In the genomic region with DNA sequence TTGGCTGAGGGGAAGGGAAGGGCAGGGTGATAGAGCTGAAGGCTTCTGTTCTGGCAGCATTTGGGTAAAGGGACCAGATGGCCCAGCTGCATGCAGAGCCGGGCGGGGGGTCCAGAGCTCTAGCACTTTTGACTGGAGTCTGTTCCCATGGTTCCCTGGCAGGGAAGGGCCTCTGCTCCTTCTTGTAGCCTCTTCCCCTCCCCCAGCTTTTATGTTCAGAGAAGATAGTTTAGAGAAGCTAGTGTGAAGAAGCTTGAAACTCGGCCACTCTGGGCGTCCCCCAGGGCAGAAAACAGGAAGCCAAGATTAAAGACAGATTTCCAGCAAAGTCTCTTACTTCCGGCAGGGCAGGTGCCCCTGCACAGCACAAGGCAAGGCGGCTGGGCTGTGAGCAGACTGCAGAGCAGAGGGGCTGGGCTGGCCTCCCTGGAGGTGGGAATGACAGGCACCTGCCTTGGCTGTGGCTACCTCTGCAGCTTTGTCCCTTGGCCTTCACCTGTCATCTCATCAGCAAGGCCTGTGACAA, we compare ENCODE assay signal across 9 mouse cellular contexts. TPM values are rescaled to one million over a fixed set of nuclear protein-coding genes. Genes with fewer than 3 reads are reported as not detected.
DNase-seq lines count a peak whose midpoint lies in the region; ATAC-seq lines count a peak whose summit lies in the region.
"Had no signal": no experiment of that assay in that cellular context is flagged by ENCODE, and none has a peak within 500 bp of the region (broad histone marks: within the 10 kb centered on the region; RNA-seq: fewer than 3 reads in every experiment).

No protein-coding gene starts in this region.

- WGBS in heart, embryonic 15.5 days, result 32% methylated on average over 6 of the region's 6 CpGs
- 38% methylated on average over 6 of the region's 6 CpGs for WGBS in hindbrain, embryonic 11.5 days
- 37% methylated on average over 6 of the region's 6 CpGs for WGBS in midbrain, embryonic 13.5 days

- no peaks in the 10 kb centered on the region for H3K9me3 ChIP-seq in heart, embryonic 15.5 days (replicated peaks)
- H3K9me3 ChIP-seq in hindbrain, embryonic 11.5 days (ENCODE audit: control insufficient read depth, low read length), result no peaks in the 10 kb centered on the region
- H3K9me3 ChIP-seq in midbrain, embryonic 13.5 days, result no peaks in the 10 kb centered on the region
- H3K9me3 ChIP-seq: limb, embryonic 13.5 days had no signal

- H3K4me1 ChIP-seq in heart, embryonic 15.5 days (replicated peaks), result peaks cover 10% of the 10 kb centered on the region
- no peaks in the 10 kb centered on the region; the same call in 1 of the 2 replicates for H3K4me1 ChIP-seq in hindbrain, embryonic 11.5 days (replicated peaks; ENCODE audit: control insufficient read depth, insufficient read depth, low read length)
- H3K4me1 ChIP-seq in midbrain, embryonic 13.5 days (replicated peaks), result peaks cover 38% of the 10 kb centered on the region

- no peak overlapping the region for H3K4me3 ChIP-seq in heart, embryonic 15.5 days
- no peak overlapping the region for H3K4me3 ChIP-seq in hindbrain, embryonic 11.5 days (ENCODE audit: low read depth, low read length)
- H3K4me3 ChIP-seq in midbrain, embryonic 13.5 days (replicated peaks), result no peak overlapping the region
- H3K4me3 ChIP-seq: limb, embryonic 13.5 days had no signal

- peaks cover 7% of the 10 kb centered on the region; the same call in 1 of the 2 replicates for H3K27me3 ChIP-seq in heart, embryonic 15.5 days
- no peaks in the 10 kb centered on the region for H3K27me3 ChIP-seq in hindbrain, embryonic 11.5 days (ENCODE audit: control insufficient read depth, insufficient read depth, low read length)
- 0 out of 2 replicates have a peak, but pooled peaks cover 6% of the 10 kb centered on the region for H3K27me3 ChIP-seq in midbrain, embryonic 13.5 days

- no peak for DNase-seq in heart, adult 8-10 months (ENCODE audit: low spot score)
- peak; percentile 35 for DNase-seq in MN1 (ENCODE audit: low spot score)
- no peak for DNase-seq in hindbrain, embryonic 11.5 days (ENCODE audit: low spot score)
- DNase-seq in adrenal gland, postnatal 10 days, result no peak
- no peak for DNase-seq in adipocyte (ENCODE audit: low spot score)

- ATAC-seq in heart, embryonic 15.5 days (replicated peaks; ENCODE audit: insufficient number of reproducible peaks, insufficient read depth, low FRiP score, low read depth), result no peak
- 0 out of 2 replicates have a peak, but pooled peaks have one; percentile 18 for ATAC-seq in hindbrain, embryonic 11.5 days (ENCODE audit: low FRiP score)
- ATAC-seq in midbrain, embryonic 13.5 days, result no peak
- ATAC-seq in erythroblast, adult 5-6 weeks (replicated peaks; ENCODE audit: low FRiP score, poor library complexity, severe bottlenecking), result no peak

- no peak overlapping the region; the same call in 1 of the 2 replicates for H3K4me2 ChIP-seq in heart, embryonic 15.5 days
- H3K4me2 ChIP-seq in hindbrain, embryonic 11.5 days (replicated peaks; ENCODE audit: low read depth, low read length), result no peak overlapping the region
- H3K4me2 ChIP-seq in midbrain, embryonic 13.5 days (replicated peaks), result no peak overlapping the region
- H3K4me2 ChIP-seq: limb, embryonic 13.5 days had no signal

- H3K9ac ChIP-seq in heart, embryonic 15.5 days, result no peak overlapping the region
- H3K9ac ChIP-seq in hindbrain, embryonic 11.5 days (ENCODE audit: low read depth, low read length), result no peak overlapping the region
- H3K9ac ChIP-seq in midbrain, embryonic 13.5 days (replicated peaks), result no peak overlapping the region
- H3K9ac ChIP-seq: limb, embryonic 13.5 days had no signal

- no peaks in the 10 kb centered on the region for H3K36me3 ChIP-seq in heart, embryonic 15.5 days
- H3K36me3 ChIP-seq in hindbrain, embryonic 11.5 days (ENCODE audit: control insufficient read depth, insufficient read depth, low read length), result no peaks in the 10 kb centered on the region
- no peaks in the 10 kb centered on the region for H3K36me3 ChIP-seq in midbrain, embryonic 13.5 days
- H3K36me3 ChIP-seq: limb, embryonic 13.5 days had no signal

- peak overlapping the region; percentile 27; the same call in 1 of the 2 replicates for H3K27ac ChIP-seq in heart, embryonic 15.5 days
- H3K27ac ChIP-seq in hindbrain, embryonic 11.5 days (ENCODE audit: low read depth, low read length), result no peak overlapping the region
- 0 out of 2 replicates have a peak overlapping the region, but pooled peaks have one; percentile 8 for H3K27ac ChIP-seq in midbrain, embryonic 13.5 days
- H3K27ac ChIP-seq: limb, embryonic 13.5 days had no signal

RNA-seq across cellular contexts. Expression of a gene that starts 2.6 kb away (rescaled TPM):
- polyA plus RNA-seq in heart, embryonic 15.5 days (2015; fragmentation: Nextera tagmentation; extraction: Ambion mirVana), result 14.6 and 20.6 TPM in 2 replicates
- total RNA-seq in heart, adult 8-10 months (2022), result 10 to 100 TPM; 18.9 to 32.0 (median 27.7) TPM
- polyA plus RNA-seq in hindbrain, embryonic 11.5 days (2014; fragmentation: Nextera tagmentation; extraction: Ambion mirVana), result 29.4 and 30.7 TPM in 2 replicates
- 35.9 and 41.9 TPM in 2 replicates for polyA plus RNA-seq in midbrain, embryonic 13.5 days (2015; fragmentation: Nextera tagmentation; extraction: Ambion mirVana)
- total RNA-seq in erythroblast, adult 5-6 weeks (2015; ENCODE audit: low replicate concordance), result 31.6 and 44.6 TPM in 2 replicates
- 12.1 and 40.8 TPM in 2 replicates for total RNA-seq in erythroblast, adult 5-6 weeks (2017; ENCODE audit: low replicate concordance)
- 10 to 100 TPM; 61.5 to 63.7 TPM for total RNA-seq in adrenal gland, postnatal 10 days (2021)

RNA-seq across cellular contexts. Expression of a gene that starts 30.3 kb away (rescaled TPM):
- not detected in 2 replicates for polyA plus RNA-seq in heart, embryonic 15.5 days (2015; fragmentation: Nextera tagmentation; extraction: Ambion mirVana)
- total RNA-seq in heart, adult 8-10 months (2022), result under 1 TPM in 3 of 4 experiments, not detected in 1; 0.16 to 0.32 (median 0.22) TPM
- polyA plus RNA-seq in hindbrain, embryonic 11.5 days (2014; fragmentation: Nextera tagmentation; extraction: Ambion mirVana), result not detected in 2 replicates
- polyA plus RNA-seq in midbrain, embryonic 13.5 days (2015; fragmentation: Nextera tagmentation; extraction: Ambion mirVana), result not detected in 2 replicates
- total RNA-seq in erythroblast, adult 5-6 weeks (2015; ENCODE audit: low replicate concordance), result not detected in 2 replicates
- not detected in 2 replicates for total RNA-seq in erythroblast, adult 5-6 weeks (2017; ENCODE audit: low replicate concordance)
- not detected for total RNA-seq in adrenal gland, postnatal 10 days (2021)
- polyA plus RNA-seq: limb, embryonic 13.5 days had no signal

RNA-seq across cellular contexts. Expression of a gene that starts 32.7 kb away (rescaled TPM):
- not detected in 2 replicates for polyA plus RNA-seq in heart, embryonic 15.5 days (2015; fragmentation: Nextera tagmentation; extraction: Ambion mirVana)
- not detected for total RNA-seq in heart, adult 8-10 months (2022)
- polyA plus RNA-seq in hindbrain, embryonic 11.5 days (2014; fragmentation: Nextera tagmentation; extraction: Ambion mirVana), result not detected in 2 replicates
- polyA plus RNA-seq in midbrain, embryonic 13.5 days (2015; fragmentation: Nextera tagmentation; extraction: Ambion mirVana), result not detected in 2 replicates
- total RNA-seq in erythroblast, adult 5-6 weeks (2015; ENCODE audit: low replicate concordance), result not detected in 2 replicates
- not detected in 2 replicates for total RNA-seq in erythroblast, adult 5-6 weeks (2017; ENCODE audit: low replicate concordance)
- total RNA-seq in adrenal gland, postnatal 10 days (2021), result 10 to 100 TPM; 14.5 to 36.5 TPM
- polyA plus RNA-seq: limb, embryonic 13.5 days had no signal

RNA-seq across cellular contexts. Expression of a gene that starts 36.9 kb away (rescaled TPM):
- polyA plus RNA-seq in heart, embryonic 15.5 days (2015; fragmentation: Nextera tagmentation; extraction: Ambion mirVana), result not detected in 2 replicates
- under 1 TPM in 2 of 4 experiments, not detected in 2; 0.14 to 0.69 TPM for total RNA-seq in heart, adult 8-10 months (2022)
- not detected in 2 replicates for polyA plus RNA-seq in hindbrain, embryonic 11.5 days (2014; fragmentation: Nextera tagmentation; extraction: Ambion mirVana)
- polyA plus RNA-seq in midbrain, embryonic 13.5 days (2015; fragmentation: Nextera tagmentation; extraction: Ambion mirVana), result not detected in 2 replicates
- total RNA-seq in erythroblast, adult 5-6 weeks (2015; ENCODE audit: low replicate concordance), result not detected in 2 replicates
- total RNA-seq in erythroblast, adult 5-6 weeks (2017; ENCODE audit: low replicate concordance), result not detected in 2 replicates
- under 1 TPM; 0.15 to 0.45 TPM for total RNA-seq in adrenal gland, postnatal 10 days (2021)
- polyA plus RNA-seq: limb, embryonic 13.5 days had no signal

RNA-seq across cellular contexts. Expression of a gene that starts 44.8 kb away (rescaled TPM):
- not detected in 2 replicates for polyA plus RNA-seq in heart, embryonic 15.5 days (2015; fragmentation: Nextera tagmentation; extraction: Ambion mirVana)
- not detected for total RNA-seq in heart, adult 8-10 months (2022)
- polyA plus RNA-seq in hindbrain, embryonic 11.5 days (2014; fragmentation: Nextera tagmentation; extraction: Ambion mirVana), result 0.09 and 0.11 TPM in 2 replicates
- 2.2 and 3.3 TPM in 2 replicates for polyA plus RNA-seq in midbrain, embryonic 13.5 days (2015; fragmentation: Nextera tagmentation; extraction: Ambion mirVana)
- not detected in 2 replicates for total RNA-seq in erythroblast, adult 5-6 weeks (2015; ENCODE audit: low replicate concordance)
- total RNA-seq in erythroblast, adult 5-6 weeks (2017; ENCODE audit: low replicate concordance), result 0.34 TPM in 1 of 2 replicates, not detected in the other
- not detected for total RNA-seq in adrenal gland, postnatal 10 days (2021)
- polyA plus RNA-seq: limb, embryonic 13.5 days had no signal

Comparison
In these comparisons a context has a peak if more than half of its experiments do, and no peak if none do; other contexts are left out.
1. RNA of a gene that starts 32.7 kb away (total RNA-seq): 14.5 to 36.5 TPM in adrenal gland, postnatal 10 days; not detected in heart, adult 8-10 months and not detected in erythroblast, adult 5-6 weeks; every median in the first group is over 10 times any median in the second.